Mouse (Mus musculus) v-Abl transformed pro-B cells (cell line): ENCODE results near the gene Nckap1l.

Source experiments
- in situ Hi-C, 2 experiments: fragments of 400-800 bp; cut with MboI; formaldehyde crosslinking; loops; one replicate each; pipeline ENCODE4 v1.15.1; 2025; ENCODE audit not compliant: unreplicated experiment in 2 of 2

Nckap1l gene

DNA sequence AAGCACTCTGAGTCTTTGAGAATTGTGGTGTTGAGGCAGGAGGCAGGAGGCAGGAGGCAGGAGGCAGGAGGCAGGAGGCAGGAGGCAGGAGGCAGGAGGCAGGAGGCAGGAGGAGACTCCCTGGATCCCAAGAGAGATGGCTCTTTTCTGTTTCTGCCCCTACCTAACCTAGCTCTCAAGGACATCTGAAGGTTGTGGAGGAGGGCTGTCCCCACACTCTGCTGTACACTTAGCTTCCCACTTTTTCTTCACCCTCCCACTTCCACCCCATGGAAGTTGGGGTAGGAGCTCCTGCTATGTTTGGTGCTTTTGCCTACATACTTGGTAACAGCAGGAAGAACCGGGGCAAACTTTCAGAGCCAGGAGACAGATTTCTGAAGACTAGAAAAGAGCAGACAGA lies 82.2 kb downstream of the Nckap1l start:
- in situ Hi-C loops = no loop called here

DNA sequence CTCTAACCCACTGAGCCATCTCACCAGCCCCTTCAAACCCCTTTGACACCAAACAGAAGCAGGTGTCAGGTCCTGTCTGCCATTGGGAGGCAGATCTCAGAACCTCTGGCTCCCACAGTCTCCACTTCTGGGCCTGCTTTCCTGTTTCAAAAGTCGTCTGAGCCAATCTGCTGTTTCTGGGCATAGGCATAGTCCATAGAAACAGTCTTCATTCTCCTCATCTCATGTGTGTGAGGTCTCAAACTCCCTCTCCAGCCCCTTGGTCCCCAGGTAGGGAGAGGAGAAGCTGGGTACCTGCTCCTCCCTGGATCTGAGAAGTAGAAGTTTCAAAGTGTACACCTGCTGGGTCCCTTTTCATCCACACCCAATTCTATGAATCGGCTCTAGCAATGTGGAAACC lies 82.9 kb downstream of the Nckap1l start:
- in situ Hi-C loops = no loop called here

GRCm38 (mm10) chr15:103537011-103537821 lies 83.6 kb downstream of the Nckap1l start:
- in situ Hi-C loops = no loop called here

DNA sequence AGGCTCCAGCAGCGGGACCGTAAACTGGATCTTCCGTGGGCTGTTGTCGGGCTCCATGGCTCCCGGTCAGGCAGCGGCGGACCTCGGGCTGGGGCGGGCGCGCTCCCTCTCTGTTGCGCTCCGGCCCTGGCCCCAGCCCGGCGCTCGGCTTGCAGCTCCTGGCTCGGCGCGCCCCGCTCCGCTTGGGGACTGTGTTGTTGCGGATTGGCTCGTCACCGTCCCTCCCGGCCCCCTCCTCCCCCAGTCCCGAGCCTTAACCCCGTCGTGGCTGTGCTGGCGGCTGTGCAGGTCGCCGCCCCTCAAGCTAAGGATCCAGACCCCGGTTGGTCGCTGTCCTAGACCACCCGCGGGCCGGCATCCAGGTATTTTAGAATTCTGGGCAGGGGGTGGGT lies 84.2 kb downstream of the Nckap1l start, which contains the start of gene Ppp1r1a:
Ppp1r1a (minus strand) TSS at position 182 of the 392 bp plus-strand sequence.
- in situ Hi-C loops = no loop called here

- in situ Hi-C loops = no loop called here
These were observed 85.7 kb downstream of the Nckap1l start for GRCm38 (mm10) chr15:103539259-103539658.

DNA sequence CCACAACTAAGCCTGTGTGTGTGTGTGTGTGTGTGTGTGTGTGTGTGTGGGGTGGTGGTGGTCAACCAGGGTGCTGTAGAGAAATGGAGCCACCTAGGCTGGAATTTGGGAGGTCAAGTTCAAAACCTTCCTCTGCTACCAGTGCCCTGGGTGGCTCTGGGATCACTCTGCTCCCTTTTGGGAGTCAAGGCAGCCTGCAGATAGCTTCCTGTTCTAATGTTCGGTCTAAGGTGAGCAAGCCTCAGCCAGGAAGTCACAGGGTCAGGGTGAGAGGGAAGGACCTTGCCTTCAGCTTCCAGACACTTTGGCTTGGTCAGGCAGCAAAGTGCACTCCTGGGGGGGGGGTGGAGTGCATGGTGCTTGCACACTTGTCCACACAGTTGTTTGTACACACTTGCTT lies 87.1 kb downstream of the Nckap1l start:
- in situ Hi-C loops = no loop called here

DNA sequence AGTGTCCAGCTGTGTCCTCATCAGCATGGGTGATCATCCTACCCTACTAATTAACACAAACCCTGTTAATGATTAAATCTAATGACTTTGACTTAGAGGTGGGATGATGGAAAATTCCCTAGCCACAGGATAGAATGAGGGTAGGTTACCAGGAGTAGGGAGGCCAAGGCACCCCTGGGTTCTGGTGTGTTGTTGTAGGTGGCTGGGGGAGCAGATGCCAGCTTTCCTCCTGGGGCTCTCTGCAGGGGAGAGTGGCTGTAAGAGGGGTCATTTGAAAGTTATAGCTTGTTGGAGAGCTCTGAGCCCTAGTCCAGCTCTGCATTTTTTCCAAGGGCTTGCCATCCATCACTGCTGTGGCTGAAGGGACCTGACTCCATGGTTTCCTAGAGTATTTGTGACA lies 88.9 kb downstream of the Nckap1l start:
- in situ Hi-C loops = no loop called here

DNA sequence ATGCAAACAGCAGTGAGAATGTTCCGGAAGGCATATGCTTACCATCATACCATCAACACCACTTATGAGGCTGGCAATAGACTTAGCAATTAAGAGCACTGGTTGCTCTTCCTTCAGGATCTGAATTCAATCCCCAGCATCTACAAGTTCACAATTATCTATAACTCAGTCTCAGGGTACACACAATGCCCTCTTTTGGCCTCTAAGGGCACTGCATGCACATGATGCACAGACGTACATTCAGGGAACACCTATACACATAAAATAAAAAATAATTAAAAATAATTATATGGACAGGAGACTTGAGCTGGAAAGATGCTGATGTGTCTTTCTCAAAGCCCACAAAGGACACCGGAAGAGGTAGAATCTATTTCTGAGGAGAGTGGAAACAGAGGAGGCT lies 94.4 kb downstream of the Nckap1l start:
- in situ Hi-C loops = no loop called here
